Mouse (Mus musculus) kidney, adult 18-20 months (tissue): ENCODE data around the gene Fndc7.
"Not testable (repeated sequence)": the region's sequence is repeated elsewhere in the genome, so short reads cannot be mapped to it uniquely, and the experiment has no call there.

ENCODE experiments used
- DNase-seq: peaks from one replicate; pipeline ENCODE4 v3.0.0; 2021

The Fndc7 gene

DNA sequence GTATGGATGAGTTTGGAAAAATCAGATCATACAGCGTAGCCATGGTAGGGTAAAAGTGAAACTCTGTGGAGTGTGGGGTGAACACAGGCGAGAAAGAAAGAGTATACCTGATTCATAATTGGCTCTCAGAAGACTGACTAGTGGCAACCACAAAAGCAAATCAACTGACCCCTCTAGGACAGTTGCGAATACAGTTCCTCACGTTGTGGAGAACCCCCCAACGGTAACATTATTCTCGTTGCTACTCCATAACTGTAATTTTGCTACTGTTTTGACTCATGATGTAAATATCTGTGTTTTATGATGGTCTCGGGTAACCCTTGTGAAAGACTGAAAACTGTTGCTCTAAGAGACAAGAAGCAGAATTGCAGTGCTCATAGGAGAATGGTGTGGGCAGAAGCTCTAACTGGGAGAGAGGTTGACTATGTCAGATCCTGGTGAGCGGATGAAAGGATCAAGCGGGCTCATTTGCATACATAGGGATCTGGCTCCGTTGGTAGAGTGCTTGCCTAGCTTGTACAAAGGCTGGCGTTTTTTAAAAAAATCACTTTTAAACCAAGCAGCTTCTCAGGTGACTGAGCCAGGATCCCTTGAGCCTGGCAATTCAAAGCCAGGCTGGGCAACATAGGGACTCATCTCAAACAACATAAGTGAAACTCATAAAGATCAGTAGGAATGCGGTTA, 2.7 kb downstream of the Fndc7 start:
- no peak for DNase-seq

DNA sequence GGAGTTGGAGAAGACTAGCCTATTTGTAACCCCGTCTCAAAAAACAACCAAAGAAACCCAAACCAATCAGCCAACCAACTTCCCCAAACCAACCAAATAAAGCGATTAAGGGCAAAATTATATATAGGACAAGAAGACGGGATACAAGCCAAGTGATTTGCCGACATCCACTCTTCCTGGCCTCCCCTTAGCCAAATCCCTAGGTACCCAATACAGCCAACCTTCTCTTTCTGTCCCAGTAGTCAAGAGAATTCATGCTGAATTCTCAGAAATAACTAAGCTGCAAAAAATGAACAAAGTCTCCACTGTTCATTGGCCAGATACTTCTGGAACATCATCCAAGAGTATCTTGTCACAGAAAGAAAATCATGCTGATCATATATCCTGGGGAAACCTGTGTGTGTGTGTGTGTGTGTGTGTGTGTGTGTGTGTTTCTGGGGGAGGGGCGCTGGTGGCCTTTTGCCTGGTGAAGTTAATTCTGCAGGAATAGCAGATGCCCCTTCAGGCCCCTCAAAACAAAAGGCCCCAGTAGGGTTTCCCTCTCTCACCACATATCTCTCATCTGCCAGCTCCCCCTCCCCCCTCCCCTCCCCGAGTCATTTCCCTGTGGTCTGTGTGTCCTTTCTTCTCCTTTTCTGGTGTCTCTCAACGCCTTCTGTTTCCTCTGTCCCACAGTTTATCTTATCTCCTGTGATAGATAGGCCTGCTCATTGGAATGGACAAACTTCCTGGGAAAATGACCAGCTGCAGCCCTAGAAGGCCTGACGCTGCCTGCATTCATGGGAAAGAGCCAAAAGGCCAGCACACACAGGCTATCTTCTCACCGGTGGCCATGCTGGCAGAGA, 3.9 kb downstream of the Fndc7 start:
- DNase-seq = no peak

DNA sequence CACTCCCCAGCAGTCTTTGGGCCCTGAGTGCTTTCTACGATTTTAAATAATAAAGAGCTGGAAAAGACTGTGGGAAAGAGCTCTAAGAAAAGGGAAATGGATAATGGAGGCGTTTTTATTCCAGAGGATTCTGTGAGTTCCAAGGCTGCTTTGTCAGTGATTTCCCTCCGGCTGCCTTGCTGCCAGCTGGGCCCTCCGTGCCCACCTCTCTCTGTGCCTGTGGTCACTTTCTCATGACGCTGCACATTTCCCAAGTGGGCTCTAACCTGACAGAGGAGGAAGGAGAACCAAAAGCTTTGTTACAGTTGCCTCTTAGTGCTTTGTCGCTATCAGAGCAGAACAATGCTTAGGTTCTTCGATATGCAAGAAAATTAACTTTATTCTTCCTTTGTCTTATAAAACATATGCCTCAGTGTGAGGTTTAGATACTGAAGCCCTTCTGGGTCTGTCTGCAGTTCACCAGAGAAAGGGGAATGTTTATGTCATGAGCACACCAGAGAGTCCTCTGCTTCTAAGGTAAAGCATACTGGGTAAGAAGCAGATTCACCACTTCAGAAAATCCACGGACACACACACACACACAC, 5.0 kb downstream of the Fndc7 start:
- DNase-seq = no peak

DNA sequence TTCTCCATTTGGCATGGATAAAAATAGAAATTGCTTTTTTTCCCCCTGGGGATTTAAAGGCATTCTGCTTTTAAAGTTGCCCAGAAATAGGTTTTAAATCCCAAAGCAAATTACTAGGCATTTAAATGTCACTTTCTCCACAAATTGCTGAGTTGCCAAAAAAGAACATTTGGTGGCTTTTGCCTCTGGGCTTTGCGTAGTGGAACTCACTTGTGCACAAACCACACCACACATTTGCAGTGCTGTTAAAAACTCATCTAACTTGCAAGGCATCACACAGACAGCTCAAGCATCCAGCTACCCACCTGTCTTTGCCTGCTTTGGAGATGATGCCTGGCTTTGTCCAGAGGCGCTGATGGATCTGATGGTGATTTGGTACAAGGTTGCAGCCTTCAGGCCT, 6.7 kb downstream of the Fndc7 start:
- no peak for DNase-seq

DNA sequence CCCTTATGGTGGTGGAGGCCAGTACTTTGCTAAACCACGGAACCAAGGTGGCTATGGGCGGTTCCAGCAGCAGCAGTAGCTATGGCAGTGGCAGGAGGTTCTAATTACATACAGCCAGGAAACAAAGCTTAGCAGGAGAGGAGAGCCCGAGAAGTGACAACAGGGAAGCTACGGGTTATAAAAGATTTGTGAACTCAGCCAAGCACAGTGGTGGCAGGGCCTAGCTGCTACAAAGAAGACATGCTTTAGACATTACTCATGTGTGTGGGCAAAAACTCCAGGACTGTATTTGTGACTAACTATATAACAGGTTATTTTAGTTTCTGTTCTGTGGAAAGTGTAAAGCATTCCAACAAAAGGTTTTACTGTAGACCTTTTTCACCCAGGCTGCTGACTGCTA, 7.9 kb downstream of the Fndc7 start:
- not testable (repeated sequence) for DNase-seq

DNA sequence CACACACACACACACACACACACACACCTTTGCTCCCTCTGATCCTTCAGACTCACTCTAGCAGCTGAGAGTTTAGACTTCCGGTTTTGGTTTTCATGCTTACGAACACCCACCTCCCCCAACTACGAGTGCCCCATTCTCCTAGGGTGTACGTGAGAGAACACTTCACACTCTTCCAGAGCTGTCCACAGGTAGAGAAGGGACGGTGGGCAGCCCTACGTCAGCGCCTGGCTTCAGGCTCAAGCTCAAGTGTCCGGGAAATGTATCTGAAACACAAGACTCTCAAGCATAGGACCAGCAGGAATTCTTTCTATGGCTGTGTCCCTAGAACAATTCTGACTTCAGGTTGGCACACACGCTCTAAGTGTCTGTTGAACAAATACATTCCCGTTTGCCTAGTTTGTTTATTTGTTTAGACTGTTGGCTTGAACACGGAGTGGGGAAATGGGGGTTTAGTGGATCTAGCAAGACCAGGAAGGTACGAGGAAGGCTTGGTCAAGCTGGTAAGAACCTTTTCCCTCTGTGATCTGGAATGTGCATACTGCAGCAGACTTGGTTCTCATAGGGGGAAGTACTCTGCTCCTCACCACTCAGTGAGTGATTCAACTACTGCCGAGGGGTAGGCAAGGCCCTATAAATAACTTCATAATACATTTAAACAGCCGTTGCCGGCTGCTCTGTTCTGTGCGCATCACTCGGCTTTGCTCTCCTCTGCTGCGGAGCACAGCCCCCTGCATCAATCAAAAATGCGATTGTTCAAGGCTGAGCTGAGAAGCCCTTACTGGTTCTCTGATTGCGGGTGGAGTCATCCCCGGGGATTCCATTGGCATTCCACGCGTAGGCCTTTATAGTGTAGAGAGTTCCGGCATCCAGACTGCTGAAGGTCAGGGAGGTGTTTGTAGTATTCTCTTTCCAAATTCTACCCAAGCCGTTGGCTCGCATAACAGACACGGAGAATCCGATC, 9.0 kb downstream of the Fndc7 start:
- no peak for DNase-seq

DNA sequence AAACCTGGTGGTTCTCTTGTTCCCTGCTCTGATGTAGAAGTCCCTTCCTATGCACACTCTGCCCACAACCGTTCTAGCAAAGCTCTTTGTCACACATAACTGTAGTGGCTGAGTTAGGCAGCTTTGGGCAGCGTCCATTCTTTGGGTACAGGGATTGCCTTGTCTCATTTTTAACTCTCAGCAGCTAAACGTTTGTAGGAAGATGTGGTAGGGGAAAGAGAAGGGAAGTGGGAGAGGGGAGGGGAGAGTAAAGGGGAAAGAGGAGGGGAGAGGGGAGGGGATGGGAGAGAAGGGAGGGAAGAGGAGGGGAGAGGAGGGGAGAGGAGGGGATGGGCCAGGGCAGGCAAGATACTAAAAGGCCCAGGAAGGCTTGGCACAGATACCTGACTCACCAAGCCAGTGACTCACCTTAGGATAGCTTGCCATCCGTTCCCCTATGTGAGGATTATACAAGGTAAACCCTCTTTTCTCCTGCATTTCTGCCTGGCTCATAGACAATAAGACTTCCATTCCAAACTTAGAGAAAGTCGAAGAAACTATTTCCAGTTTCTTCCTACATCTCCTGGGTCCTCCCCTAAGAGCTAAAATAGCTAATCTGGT, 9.9 kb downstream of the Fndc7 start:
- DNase-seq = no peak

DNA sequence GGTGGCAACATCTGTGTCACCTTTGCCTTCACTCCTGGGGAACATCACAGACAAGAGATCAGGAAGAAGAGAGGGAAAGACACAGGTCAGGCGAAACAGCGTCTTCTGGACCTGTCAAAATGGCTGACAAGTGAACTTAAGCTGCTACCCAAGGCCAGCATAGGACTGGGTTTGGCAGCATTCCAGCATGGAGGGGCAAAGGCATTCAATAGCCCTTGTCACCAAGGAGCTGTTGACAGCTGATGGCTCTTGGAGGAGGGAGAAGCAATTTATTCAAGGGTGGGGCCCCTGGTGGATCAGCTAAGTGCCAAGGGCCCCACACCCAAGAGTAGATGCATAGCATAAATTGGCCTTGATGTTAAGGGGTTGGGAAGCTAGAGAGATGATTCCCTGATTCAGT, 10.7 kb downstream of the Fndc7 start:
- DNase-seq = no peak

DNA sequence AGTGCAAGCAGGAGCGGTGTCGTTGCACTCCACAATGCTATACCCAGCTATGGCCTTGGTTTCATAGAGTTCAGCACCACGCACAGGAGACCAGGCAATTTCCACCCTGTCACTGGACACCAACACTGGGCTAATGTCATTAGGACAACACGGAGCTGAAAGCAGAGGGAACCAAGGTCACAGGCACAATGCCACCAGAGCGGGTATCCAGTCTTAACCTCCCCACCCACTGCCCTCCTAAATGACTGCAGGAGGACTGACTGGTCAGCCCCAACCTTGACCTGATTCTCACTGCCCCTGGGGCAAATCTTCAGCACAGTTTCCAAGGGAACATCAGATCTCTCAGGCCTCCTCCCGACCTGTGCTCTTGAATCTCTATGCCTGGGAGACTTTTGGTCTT, 19.2 kb downstream of the Fndc7 start:
- DNase-seq = no peak

DNA sequence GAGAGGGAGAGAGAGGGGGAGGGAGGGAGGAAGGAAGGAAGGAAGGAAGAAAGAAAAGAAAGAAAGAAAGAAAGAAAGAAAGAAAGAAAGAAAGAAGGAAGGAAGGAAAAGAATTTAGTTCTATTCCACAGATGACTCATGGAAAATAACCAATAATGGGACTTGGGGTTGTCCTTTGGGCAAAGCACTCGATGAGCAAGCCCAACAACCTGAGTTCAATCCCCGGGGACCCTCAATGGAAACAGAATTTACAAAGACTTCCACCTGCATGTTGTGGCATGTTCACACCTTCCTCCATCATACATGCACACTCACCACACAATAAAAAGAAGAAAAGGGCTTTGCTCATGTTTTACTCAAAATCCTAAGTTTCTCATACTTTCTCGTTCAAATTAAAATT, 22.4 kb downstream of the Fndc7 start:
- no peak for DNase-seq

DNA sequence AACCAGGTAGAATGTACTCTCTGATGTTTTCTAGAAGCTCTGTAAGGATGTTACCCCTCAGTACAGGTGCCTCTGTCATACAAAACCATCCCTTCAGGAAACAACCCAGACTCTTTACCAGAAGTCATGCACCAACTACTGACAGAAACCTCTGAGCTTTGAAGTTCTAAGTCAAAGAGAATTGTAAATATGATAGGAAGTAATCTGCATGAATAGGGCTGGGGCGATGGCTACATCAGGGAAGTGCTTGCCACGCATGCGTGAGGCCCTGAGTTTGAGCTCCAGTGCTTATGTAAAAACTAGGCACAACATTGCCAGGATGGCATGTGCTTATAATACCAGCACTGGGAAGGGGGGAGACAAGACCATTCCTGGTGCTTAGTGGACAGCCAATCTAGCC, 24.1 kb downstream of the Fndc7 start:
- no peak for DNase-seq

DNA sequence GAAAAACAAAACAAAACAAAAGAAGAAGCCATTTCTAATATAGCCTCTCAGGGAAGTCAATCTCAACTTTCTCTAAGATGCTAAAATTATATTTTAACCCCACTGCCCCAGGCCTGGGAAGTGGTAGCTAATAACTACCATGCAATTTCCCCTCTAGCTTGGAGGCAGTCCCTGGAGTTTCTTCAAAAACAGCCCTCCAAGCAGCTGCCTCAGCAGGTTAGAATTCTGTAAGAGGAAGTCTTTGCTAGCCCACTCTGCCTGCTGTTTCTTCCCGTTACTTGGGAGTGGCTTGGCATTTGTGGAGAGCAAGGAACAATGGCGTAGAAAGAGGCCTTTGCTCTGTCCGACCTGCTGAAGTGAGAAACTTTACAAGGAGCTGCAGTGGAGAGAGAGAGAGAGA, 24.7 kb downstream of the Fndc7 start:
- DNase-seq = no peak

DNA sequence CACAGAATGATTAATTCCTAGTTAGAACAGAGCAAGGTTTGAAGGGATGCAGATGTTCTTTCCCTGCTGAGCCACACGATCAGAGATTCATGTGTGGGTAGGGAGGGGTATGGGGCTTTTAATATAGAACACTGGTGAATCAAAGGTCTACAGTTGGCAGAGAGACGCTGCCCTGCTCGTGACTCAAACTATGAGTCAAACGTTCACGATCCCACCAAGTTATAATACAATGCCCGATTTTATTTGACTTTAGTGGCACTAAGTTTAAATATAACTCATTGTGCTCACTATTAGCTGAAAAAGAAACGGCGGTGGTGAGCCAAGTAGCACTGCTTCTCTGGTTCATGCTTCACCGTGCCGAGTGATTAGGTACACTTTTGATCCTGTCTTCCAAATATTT, 26.7 kb downstream of the Fndc7 start:
- no peak for DNase-seq

DNA sequence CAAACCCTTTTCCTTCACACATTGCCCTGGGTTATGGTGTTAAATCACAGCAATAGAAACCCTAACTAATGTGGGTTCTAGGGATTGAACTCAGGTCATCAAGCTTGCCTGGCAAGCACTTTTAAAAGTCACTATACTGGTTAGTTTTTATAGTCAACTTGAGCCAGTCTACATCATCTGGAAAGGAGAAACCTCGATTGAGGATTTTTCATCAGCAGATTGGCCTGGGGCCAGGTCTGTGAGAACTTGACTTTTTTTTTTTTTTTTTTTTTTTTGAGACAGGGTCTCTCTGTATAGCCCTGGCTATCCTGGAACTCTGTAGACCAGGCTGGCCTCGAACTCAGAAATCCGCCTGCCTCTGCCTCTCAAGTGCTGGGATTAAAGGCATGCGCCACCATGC, 27.5 kb downstream of the Fndc7 start:
- DNase-seq = not testable (repeated sequence)

DNA sequence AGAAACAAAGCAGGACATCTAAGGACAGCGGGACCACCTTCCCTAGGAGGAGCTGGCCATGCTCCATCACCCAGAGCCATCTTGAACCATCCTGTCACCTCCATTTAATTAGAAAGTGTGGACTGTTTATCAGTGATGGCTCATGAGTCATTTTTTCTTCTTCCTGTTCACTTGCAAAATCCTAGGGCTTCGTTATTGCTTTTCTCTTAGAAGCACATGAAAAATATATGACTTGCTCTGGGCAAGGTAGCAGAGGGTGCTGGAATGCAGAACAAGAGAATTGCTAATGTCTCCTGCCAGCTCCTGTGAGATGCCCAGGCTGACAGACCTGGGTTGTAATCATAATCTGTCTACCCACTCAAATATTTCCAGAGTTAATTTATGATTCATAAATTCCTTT, 29.0 kb downstream of the Fndc7 start:
- no peak for DNase-seq

DNA sequence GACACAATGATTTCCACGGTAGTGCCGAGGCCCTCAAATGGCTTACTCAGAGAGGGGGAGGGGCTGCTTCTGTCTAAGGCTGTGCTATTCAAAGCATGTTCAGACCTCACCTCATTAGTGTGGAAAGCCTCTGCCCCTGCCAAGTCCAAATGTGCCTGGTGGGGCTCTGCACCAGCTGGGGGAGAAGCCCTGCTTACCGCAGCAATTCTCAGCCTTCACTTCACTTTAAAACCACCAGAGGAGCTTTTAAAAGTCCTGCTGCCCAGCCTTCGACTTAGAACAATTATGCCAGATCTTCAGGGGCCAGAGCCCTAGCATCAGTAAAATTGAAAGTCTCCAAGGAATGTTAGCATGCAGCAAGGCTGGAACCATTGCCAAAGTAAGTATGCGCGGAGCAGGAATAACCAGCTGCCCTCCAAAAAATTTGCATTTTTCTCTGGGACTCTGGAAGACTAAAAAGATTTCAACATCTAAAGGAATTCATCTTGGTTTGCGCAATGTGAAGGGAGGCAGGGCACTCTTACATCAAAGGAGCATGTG, 31.5 kb downstream of the Fndc7 start:
- peak; percentile 29 for DNase-seq

DNA sequence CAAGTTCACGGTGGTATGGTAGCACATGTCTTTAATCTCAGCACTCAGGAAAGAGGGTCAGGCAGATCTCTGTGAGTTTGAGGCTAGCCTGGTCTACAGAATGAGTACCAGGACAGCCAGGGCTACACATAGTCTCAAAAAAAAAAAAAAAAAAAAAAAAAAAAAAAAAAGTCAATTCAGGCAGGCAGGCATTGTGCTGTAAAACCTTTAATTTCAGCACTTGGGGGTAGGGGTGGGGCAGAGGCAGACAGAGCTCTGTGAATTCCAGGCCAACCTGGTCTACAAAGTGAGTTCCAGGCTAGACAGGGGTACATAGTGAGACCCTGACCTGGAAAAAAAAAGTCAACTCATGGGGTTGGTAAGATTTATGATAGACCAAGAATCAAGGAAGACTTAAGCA, 32.1 kb downstream of the Fndc7 start:
- no peak for DNase-seq

DNA sequence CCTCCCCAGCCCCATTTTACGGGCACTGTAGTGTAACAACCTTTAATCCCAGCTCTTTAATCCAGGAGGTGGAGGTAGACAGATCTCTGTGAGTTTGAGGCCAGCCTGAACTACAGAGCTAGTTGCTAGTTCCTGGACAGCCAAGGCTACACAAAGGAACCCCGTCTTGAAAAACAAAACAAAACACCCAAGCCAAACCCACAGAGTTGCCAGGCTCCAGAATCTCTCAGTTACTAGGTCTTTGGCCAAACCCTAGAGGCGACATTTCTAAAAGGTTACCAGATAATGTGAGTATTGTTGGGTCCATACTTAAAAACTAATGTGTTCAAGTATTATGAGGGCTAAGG, 32.7 kb downstream of the Fndc7 start:
- DNase-seq = no peak

DNA sequence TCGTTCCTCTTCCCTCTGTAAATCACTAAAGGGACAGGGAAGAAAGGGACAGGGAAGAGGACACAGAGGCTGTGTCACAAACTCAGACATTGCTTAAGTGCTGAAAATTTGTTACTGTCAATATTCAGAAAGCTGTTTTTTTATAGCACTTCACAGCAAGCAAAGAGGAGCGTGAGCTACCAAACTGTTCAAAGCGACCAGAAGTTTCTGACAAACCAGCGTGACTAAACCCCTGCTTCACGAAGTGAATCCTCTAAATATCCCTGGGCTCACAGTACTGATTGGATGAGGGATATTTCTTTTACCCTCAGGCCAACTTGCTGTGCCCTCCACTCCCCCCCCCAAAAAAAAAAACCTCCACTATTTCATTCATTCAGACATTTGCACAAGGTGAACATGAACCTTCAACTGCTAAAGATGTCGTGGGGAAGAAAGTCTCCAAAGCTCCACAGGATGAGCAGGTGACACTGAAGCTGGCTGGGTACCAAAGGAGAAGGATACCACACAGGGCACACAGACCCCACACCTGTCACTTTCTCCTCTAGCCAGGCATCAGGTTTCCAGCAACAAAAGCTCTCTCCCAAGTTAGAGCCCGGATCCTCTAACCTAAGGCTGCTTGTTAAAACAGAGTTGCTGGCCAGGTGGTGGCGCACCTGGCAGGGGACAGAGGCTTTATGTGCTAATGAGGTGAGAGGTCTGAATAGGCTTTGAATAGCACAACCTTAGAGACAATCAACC, 33.3 kb downstream of the Fndc7 start:
- peak; percentile 52 for DNase-seq

DNA sequence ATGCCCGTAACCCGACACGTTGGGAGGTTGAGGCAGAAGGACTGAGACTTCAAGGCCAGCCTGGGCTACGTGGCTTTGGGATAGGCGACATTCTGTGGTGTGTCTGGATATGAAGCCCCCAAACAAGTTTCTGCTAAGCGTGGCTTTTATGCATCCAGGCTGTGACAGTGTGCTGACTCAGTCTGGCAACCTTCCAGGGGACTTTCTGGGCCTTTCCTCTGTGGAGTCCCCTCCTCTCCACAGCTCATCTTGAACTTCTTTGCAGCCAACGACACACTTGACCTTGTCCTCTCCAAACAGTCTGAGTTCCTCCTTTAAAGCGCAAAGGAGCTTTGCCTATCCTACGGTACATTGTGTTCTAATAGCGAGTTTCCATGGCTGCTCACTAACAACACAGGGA, 33.9 kb downstream of the Fndc7 start:
- no peak for DNase-seq

DNA sequence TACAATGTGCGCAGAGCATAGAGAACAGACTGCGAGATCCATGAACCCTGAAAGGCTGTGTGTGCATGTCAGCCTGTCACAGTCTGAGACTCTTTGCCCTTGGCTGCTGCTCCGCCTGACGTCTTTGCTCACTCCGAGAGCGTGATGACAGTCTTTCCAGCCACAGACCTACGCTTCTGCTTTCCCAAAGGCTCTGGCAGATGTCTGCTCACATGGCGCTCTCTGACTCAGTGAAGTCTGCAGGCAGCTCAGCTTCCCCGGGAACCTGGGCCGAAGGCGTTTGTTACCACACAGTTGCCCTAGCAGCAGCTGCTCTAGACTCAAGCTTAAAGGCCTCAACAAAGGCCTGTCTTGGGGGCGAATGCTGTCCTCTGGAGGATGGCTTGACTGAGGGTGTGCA, 34.4 kb downstream of the Fndc7 start:
- no peak for DNase-seq

DNA sequence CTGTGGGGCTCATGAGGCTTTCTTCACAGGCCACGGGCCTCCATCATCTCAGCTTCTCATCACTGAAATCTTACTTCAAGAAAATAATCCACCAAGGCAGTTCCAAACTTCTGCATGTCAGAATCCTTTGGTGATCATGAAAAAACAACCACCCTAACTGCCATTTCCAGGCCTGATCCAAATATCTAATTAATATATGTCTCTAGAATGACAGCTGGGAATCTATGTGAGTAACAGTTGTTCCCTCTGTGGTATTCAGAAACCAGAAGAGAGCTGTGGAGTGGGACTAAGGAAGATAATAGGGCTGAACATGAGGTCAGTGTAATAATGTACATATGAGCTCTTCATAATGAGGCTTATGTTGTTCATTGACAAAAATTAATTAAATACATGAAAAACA, 36.5 kb downstream of the Fndc7 start:
- DNase-seq = no peak
